Mouse (Mus musculus) C2C12 (cell line): ENCODE data around the gene Gtpbp8. TPM values are rescaled to one million over a fixed set of nuclear protein-coding genes. Genes with fewer than 3 reads are reported as not detected.

ENCODE experiments used
- H3K27me3 ChIP-seq: one replicate; pipeline ENCODE4 v1.6.1; 2011; ENCODE audit not compliant: control insufficient read depth, insufficient read depth, insufficient read length
- H3K36me3 ChIP-seq: one replicate; pipeline ENCODE4 v1.6.1; 2011; ENCODE audit not compliant: control insufficient read depth, insufficient read depth
- H3K4me3 ChIP-seq: one replicate; pipeline ENCODE4 v1.5.1; 2011; ENCODE audit warnings: mild to moderate bottlenecking, control low read depth; ENCODE audit not compliant: poor library complexity, insufficient read depth, severe bottlenecking
- H3K79me2 ChIP-seq: one replicate; pipeline ENCODE4 v1.6.1; 2011; ENCODE audit not compliant: control insufficient read depth, insufficient read depth
- H3K79me3 ChIP-seq: one replicate; pipeline ENCODE4 v1.6.1; 2011; ENCODE audit warnings: low read depth, control low read depth
- H3ac ChIP-seq: one replicate; pipeline ENCODE3; 2011; ENCODE audit warnings: low read depth; ENCODE audit not compliant: control insufficient read depth, insufficient read length
- CEBPB ChIP-seq: IDR thresholded peaks from one replicate; pipeline ENCODE4 v1.6.1; 2011; ENCODE audit warnings: low read depth, mild to moderate bottlenecking, control low read depth, moderate library complexity
- CTCF ChIP-seq: IDR thresholded peaks from one replicate; pipeline ENCODE4 v1.5.1; 2011; ENCODE audit not compliant: control insufficient read depth, insufficient read depth, insufficient read length
- FOSL1 ChIP-seq: IDR thresholded peaks from one replicate; pipeline ENCODE4 v1.8.0; 2011; ENCODE audit warnings: mild to moderate bottlenecking, low read length; ENCODE audit not compliant: poor library complexity, insufficient read depth, severe bottlenecking
- MAX ChIP-seq: IDR thresholded peaks from one replicate; pipeline ENCODE4 v1.6.1; 2011; ENCODE audit warnings: mild to moderate bottlenecking, control low read depth
- MYOD1 ChIP-seq: IDR thresholded peaks from one replicate; pipeline ENCODE4 v1.6.1; 2011; ENCODE audit warnings: low read depth; ENCODE audit not compliant: control insufficient read depth, insufficient read length
- MYOG ChIP-seq: IDR thresholded peaks from one replicate; pipeline ENCODE4 v1.6.1; 2011; ENCODE audit not compliant: control insufficient read depth, insufficient read length; ENCODE audit errors: extremely low read depth
- USF1 ChIP-seq: IDR thresholded peaks from one replicate; pipeline ENCODE4 v1.6.1; 2011; ENCODE audit warnings: low read depth, mild to moderate bottlenecking, control low read depth, moderate library complexity
- polyA plus RNA-seq: library from polyadenylated mRNA; unstranded; fragments of >200 nt; fragmentation: generic; extraction: Trizol; gene quantifications from one replicate; pipeline ENCODE4 v1.2.1, GENCODE M21; 2012; ENCODE audit warnings: missing spikeins

The Gtpbp8 gene
- polyA plus RNA-seq, 1 experiment, result 6.8 TPM

GRCm38 (mm10) chr16:44695859-44696620, 50.1 kb downstream of the Gtpbp8 start:
- no peak for TF ChIP-seq CEBPB
- no peak for TF ChIP-seq MYOG
- TF ChIP-seq FOSL1, result no peak
- TF ChIP-seq USF1, result no peak
- no peak for TF ChIP-seq MYOD1
- TF ChIP-seq CTCF, result no peak
- no peak overlapping the region for H3ac ChIP-seq
- H3K79me2 ChIP-seq, result no peaks in the 10 kb centered on the region
- H3K36me3 ChIP-seq, result no peaks in the 10 kb centered on the region
- no peaks in the 10 kb centered on the region for H3K79me3 ChIP-seq
- H3K27me3 ChIP-seq, result no peaks in the 10 kb centered on the region
- no peak overlapping the region for H3K4me3 ChIP-seq

- no peaks in the 10 kb centered on the region for H3K27me3 ChIP-seq
- no peaks in the 10 kb centered on the region for H3K36me3 ChIP-seq
- no peak overlapping the region for H3K4me3 ChIP-seq
- H3K79me3 ChIP-seq, result no peaks in the 10 kb centered on the region
- H3K79me2 ChIP-seq, result no peaks in the 10 kb centered on the region
- no peak overlapping the region for H3ac ChIP-seq
- TF ChIP-seq MYOD1 (no peak), USF1 (no peak), FOSL1 (no peak), CEBPB (no peak), MYOG (no peak), MAX (no peak), CTCF (no peak)
These were observed 50.8 kb downstream of the Gtpbp8 start for GRCm38 (mm10) chr16:44695214-44695858.

GRCm38 (mm10) chr16:44693695-44694094, 52.5 kb downstream of the Gtpbp8 start:
- Histone ChIP-seq H3K27me3 (no peaks in the 10 kb centered on the region), H3K36me3 (no peaks in the 10 kb centered on the region), H3ac (no peak overlapping the region), H3K79me3 (no peaks in the 10 kb centered on the region), H3K79me2 (no peaks in the 10 kb centered on the region), H3K4me3 (no peak overlapping the region)
- no peak for TF ChIP-seq MYOG
- no peak for TF ChIP-seq MYOD1
- TF ChIP-seq CEBPB, result no peak
- no peak for TF ChIP-seq FOSL1
- TF ChIP-seq MAX, result no peak
- no peak for TF ChIP-seq CTCF
- no peak for TF ChIP-seq USF1

GRCm38 (mm10) chr16:44692541-44692940, 53.6 kb downstream of the Gtpbp8 start:
- H3ac ChIP-seq, result no peak overlapping the region
- H3K4me3 ChIP-seq, result no peak overlapping the region
- TF ChIP-seq MYOD1, result no peak
- no peak for TF ChIP-seq USF1
- no peak for TF ChIP-seq FOSL1
- no peak for TF ChIP-seq MAX
- TF ChIP-seq MYOG, result no peak
- TF ChIP-seq CTCF, result no peak
- no peak for TF ChIP-seq CEBPB
- H3K27me3 ChIP-seq, result no peaks in the 10 kb centered on the region
- H3K36me3 ChIP-seq, result no peaks in the 10 kb centered on the region
- H3K79me3 ChIP-seq, result no peaks in the 10 kb centered on the region
- no peaks in the 10 kb centered on the region for H3K79me2 ChIP-seq

GRCm38 (mm10) chr16:44691561-44692141, 54.5 kb downstream of the Gtpbp8 start:
- no peaks in the 10 kb centered on the region for H3K79me2 ChIP-seq
- no peaks in the 10 kb centered on the region for H3K27me3 ChIP-seq
- no peaks in the 10 kb centered on the region for H3K36me3 ChIP-seq
- no peaks in the 10 kb centered on the region for H3K79me3 ChIP-seq
- TF ChIP-seq USF1, result no peak
- TF ChIP-seq CTCF, result no peak
- no peak for TF ChIP-seq MYOG
- no peak for TF ChIP-seq CEBPB
- TF ChIP-seq MYOD1, result no peak
- no peak for TF ChIP-seq MAX
- TF ChIP-seq FOSL1, result no peak
- H3K4me3 ChIP-seq, result no peak overlapping the region
- no peak overlapping the region for H3ac ChIP-seq
